Mouse (Mus musculus): ENCODE measurements around the gene Neurod4.
A peak's percentile ranks its signal among the peaks of the same experiment; 100 is the strongest.
"Not testable (repeated sequence)": the region's sequence is repeated elsewhere in the genome, so short reads cannot be mapped to it uniquely, and the experiment has no call there.

Neurod4 gene

GRCm38 (mm10) chr10:130280066-130280465 lies at the start of gene Neurod4:
TSS of gene Neurod4 (minus strand) at chr10:130280240.
- DNase-seq = no peak

GRCm38 (mm10) chr10:130324243-130324642 lies 44.2 kb upstream of the Neurod4 start:
- DNase-seq = no peak

- DNase-seq = peak; percentile 81
These were observed 42.6 kb upstream of the Neurod4 start, which contains the start of gene Tespa1 for GRCm38 (mm10) chr10:130322637-130323036. TSS of gene Tespa1 (plus strand) at chr10:130322870.

GRCm38 (mm10) chr10:130322062-130322461 lies 42.0 kb upstream of the Neurod4 start:
- DNase-seq = no peak

GRCm38 (mm10) chr10:130320715-130321114 lies 40.7 kb upstream of the Neurod4 start:
- no peak for DNase-seq

- no peak for DNase-seq
These were observed 38.7 kb upstream of the Neurod4 start for GRCm38 (mm10) chr10:130318720-130319119.

GRCm38 (mm10) chr10:130315846-130316245 lies 35.8 kb upstream of the Neurod4 start:
- no peak for DNase-seq

GRCm38 (mm10) chr10:130314110-130314829 lies 34.2 kb upstream of the Neurod4 start:
- DNase-seq = no peak

- peak; percentile 82 for DNase-seq
These were observed 33.5 kb upstream of the Neurod4 start for GRCm38 (mm10) chr10:130313531-130313930.

GRCm38 (mm10) chr10:130311534-130312227 lies 31.6 kb upstream of the Neurod4 start:
- DNase-seq = no peak

- not testable (repeated sequence) for DNase-seq
These were observed 24.1 kb upstream of the Neurod4 start for GRCm38 (mm10) chr10:130304138-130304537.

- DNase-seq = not testable (repeated sequence)
These were observed 18.7 kb upstream of the Neurod4 start for GRCm38 (mm10) chr10:130298748-130299147.

- DNase-seq = no peak
These were observed 13.8 kb upstream of the Neurod4 start for GRCm38 (mm10) chr10:130293741-130294408.

- DNase-seq = no peak
These were observed 8.0 kb upstream of the Neurod4 start for GRCm38 (mm10) chr10:130288007-130288406.

- no peak for DNase-seq
These were observed 7.2 kb upstream of the Neurod4 start for GRCm38 (mm10) chr10:130287201-130287600.

- no peak for DNase-seq
These were observed 2.0 kb upstream of the Neurod4 start for GRCm38 (mm10) chr10:130281982-130282449.

GRCm38 (mm10) chr10:130276496-130276895 lies 3.5 kb downstream of the Neurod4 start:
- no peak for DNase-seq

GRCm38 (mm10) chr10:130275759-130276158 lies 4.3 kb downstream of the Neurod4 start:
- no peak for DNase-seq

GRCm38 (mm10) chr10:130263203-130263602 lies 16.8 kb downstream of the Neurod4 start:
- DNase-seq = no peak

GRCm38 (mm10) chr10:130259483-130259882 lies 20.6 kb downstream of the Neurod4 start:
- DNase-seq = no peak

- no peak for DNase-seq
These were observed 35.8 kb downstream of the Neurod4 start for GRCm38 (mm10) chr10:130244271-130244670.

- DNase-seq = no peak
These were observed 41.5 kb downstream of the Neurod4 start for GRCm38 (mm10) chr10:130238318-130239209.

Measured in thymus, postnatal 14 days (tissue).